Mouse (Mus musculus) ES-E14 (cell line): ENCODE measurements around the gene Snrpc. TPM values are rescaled to one million over a fixed set of nuclear protein-coding genes. Genes with fewer than 3 reads are reported as not detected.

Experiments used
- DNase-seq: peaks from one replicate; pipeline ENCODE4 v3.0.0-alpha.2; 2013; ENCODE audit warnings: low read depth, low spot score
- H3K27ac ChIP-seq: 2 replicates; pipeline ENCODE4 v1.5.1; 2012; ENCODE audit warnings: low read depth, mild to moderate bottlenecking, low read length, moderate library complexity, mixed read lengths; ENCODE audit not compliant: poor library complexity, insufficient read depth, severe bottlenecking
- H3K36me3 ChIP-seq: 2 replicates; pipeline ENCODE4 v1.6.1; 2012; ENCODE audit warnings: mild to moderate bottlenecking, low read length, moderate library complexity, mixed read lengths; ENCODE audit not compliant: control insufficient read depth, poor library complexity, insufficient read depth, severe bottlenecking
- H3K4me1 ChIP-seq, 2 experiments: fragments of 150-350 bp in 1 of 2; sonication (generic) in 1 of 2; 2 replicates each; pipeline ENCODE4 v1.6.1; 2012; ENCODE audit warnings: low read length in 2 of 2, mild to moderate bottlenecking in 1 of 2, mixed read lengths in 1 of 2; ENCODE audit not compliant: control insufficient read depth in 2 of 2, insufficient read depth in 2 of 2, poor library complexity in 1 of 2
- H3K4me3 ChIP-seq, 2 experiments: fragments of 150-350 bp in 1 of 2; sonication (generic) in 1 of 2; 2 replicates each; pipeline ENCODE4 v1.5.1; 2012; ENCODE audit warnings: low read length in 2 of 2, low read depth in 1 of 2, mild to moderate bottlenecking in 1 of 2, mixed read lengths in 1 of 2; ENCODE audit not compliant: insufficient read depth in 1 of 2, poor library complexity in 1 of 2, severe bottlenecking in 1 of 2
- H3K9ac ChIP-seq: 2 replicates; pipeline ENCODE4 v1.6.1; 2012; ENCODE audit warnings: low read depth, mild to moderate bottlenecking, low read length, mixed read lengths; ENCODE audit not compliant: poor library complexity, insufficient read depth, severe bottlenecking
- H3K9me3 ChIP-seq: fragments of 150-350 bp; sonication (generic); 2 replicates; pipeline ENCODE4 v1.6.1; 2012; ENCODE audit warnings: low read depth, mild to moderate bottlenecking, low read length; ENCODE audit not compliant: control insufficient read depth, insufficient read depth
- CHD2 ChIP-seq: IDR thresholded peaks from 2 replicates; pipeline ENCODE4 v1.6.1; 2014; ENCODE audit warnings: mild to moderate bottlenecking, low read depth, low read length, inconsistent platforms
- HCFC1 ChIP-seq: IDR thresholded peaks from 2 replicates; pipeline ENCODE4 v1.6.1; 2012; ENCODE audit warnings: low read length, inconsistent platforms, borderline replicate concordance; ENCODE audit not compliant: insufficient read depth
- MAFK ChIP-seq: IDR thresholded peaks from 2 replicates; pipeline ENCODE4 v1.6.1; 2014; ENCODE audit warnings: mild to moderate bottlenecking, low read depth, low read length, inconsistent platforms; ENCODE audit not compliant: insufficient read depth
- ZC3H11A ChIP-seq: IDR thresholded peaks from 2 replicates; pipeline ENCODE4 v1.6.1; 2012; ENCODE audit warnings: low read depth, mild to moderate bottlenecking, inconsistent platforms, low read length, borderline replicate concordance
- ZNF384 ChIP-seq: IDR thresholded peaks from 2 replicates; pipeline ENCODE4 v1.6.1; 2012; ENCODE audit warnings: low read depth, low read length, inconsistent platforms
- in situ Hi-C, 2 experiments: fragments of 600-800 bp; cut with MboI; formaldehyde crosslinking; loops; one replicate each; pipeline ENCODE4 v1.15.1; 2025; ENCODE audit warnings: low sequenced_read_pairs in 2 of 2, inconsistent platforms in 1 of 2; ENCODE audit not compliant: unreplicated experiment in 2 of 2
- total RNA-seq: library from RNA; depleted of rRNA; stranded (reverse); fragments of 300-350 nt; gene quantifications from 2 replicates; pipeline ENCODE4 v1.2.3, GENCODE M21; 2012; rRNA removed

The Snrpc gene
- total RNA-seq, 1 experiment = 185 TPM

DNA sequence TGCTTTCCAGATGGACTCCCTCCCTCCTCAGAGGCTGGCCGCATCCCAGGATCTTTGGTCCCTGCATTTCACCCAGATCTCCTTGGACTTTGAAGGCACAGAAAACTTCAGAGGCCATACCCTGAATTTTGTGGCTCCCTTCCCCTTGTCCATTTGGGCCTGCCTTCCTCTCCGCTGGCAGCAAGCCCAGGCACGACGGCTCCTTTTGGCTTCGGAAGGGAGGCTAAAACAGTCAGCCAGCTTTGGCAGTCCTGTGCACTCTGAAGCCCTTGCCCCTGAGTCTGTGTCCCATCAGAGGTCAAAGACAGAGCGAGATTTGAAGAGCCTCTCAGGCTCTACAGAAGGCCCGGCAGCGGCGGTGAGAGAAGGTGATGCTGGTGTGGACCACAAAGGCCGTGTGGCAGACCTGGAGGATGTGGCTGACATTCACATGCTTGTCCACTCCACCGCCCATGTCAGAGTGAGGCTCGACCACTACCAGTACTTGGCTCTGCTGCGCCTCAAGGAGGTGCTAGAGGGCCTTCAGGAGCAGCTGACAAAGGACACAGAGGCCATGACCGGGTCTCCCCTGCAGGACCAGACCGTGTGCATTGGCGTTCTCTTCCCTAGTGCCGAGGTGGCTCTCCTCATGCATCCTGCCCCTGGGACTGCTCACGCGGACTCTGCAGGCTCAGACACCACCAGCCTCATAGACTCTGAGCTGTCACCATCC, 48.7 kb downstream of the Snrpc start:
- peaks cover 0 to 2% of the 10 kb centered on the region in 2 experiments; a peak in 1 of 4 replicates for H3K4me1 ChIP-seq
- TF ChIP-seq ZC3H11A (no peak), ZNF384 (no peak), HCFC1 (no peak), MAFK (no peak), CHD2 (no peak)
- peak overlapping the region; percentile 10 to 17; a peak in 1 of 4 replicates for H3K4me3 ChIP-seq
- in situ Hi-C loops = no loop called here
- no peak overlapping the region for H3K9ac ChIP-seq
- H3K9me3 ChIP-seq = no peaks in the 10 kb centered on the region
- no peak for DNase-seq
- no peak overlapping the region for H3K27ac ChIP-seq
- H3K36me3 ChIP-seq = peaks cover 51% of the 10 kb centered on the region

Other genes starting within 250 kb of the Snrpc start
- 79.9 and 97.9 TPM in 2 replicates for gene Nudt3, start 214.7 kb upstream of the Snrpc start, total RNA-seq
- gene RPS10-NUDT3, start 202.9 kb upstream of the Snrpc start, total RNA-seq = not detected in 2 replicates
- gene Rps10, start 201.5 kb upstream of the Snrpc start, total RNA-seq = 1,842 and 2,049 TPM in 2 replicates
- gene Pacsin1, start 182.6 kb upstream of the Snrpc start, total RNA-seq = 7.9 and 8.8 TPM in 2 replicates
- 0.53 TPM in 1 of 2 replicates, not detected in the other for gene Spdef, start 109.2 kb upstream of the Snrpc start, total RNA-seq
- gene D17Wsu92e, start 17.5 kb upstream of the Snrpc start, total RNA-seq = 53.8 and 68.4 TPM in 2 replicates
- 16.5 and 21.4 TPM in 2 replicates for gene Uhrf1bp1, start 18.3 kb downstream of the Snrpc start, total RNA-seq
- 20.9 and 24.7 TPM in 2 replicates for gene Anks1, start 71.2 kb downstream of the Snrpc start, total RNA-seq
- 25.5 and 35.8 TPM in 2 replicates for gene Taf11, start 71.7 kb downstream of the Snrpc start, total RNA-seq
- gene Tcp11, start 242.5 kb downstream of the Snrpc start, total RNA-seq = 4.8 and 7.3 TPM in 2 replicates